Mouse (Mus musculus): ENCODE measurements around the gene Ankrd55. TPM values are rescaled to one million over a fixed set of nuclear protein-coding genes. Genes with fewer than 3 reads are reported as not detected.

Gene Ankrd55
- polyA plus RNA-seq, 1 experiment: 0.27 TPM

GRCm38 (mm10) chr13:112386494-112387075, 98.3 kb downstream of the Ankrd55 start:
- no peak overlapping the region for H3K27ac ChIP-seq (ENCODE audit: insufficient read depth, low read depth, low read length)
- TF ChIP-seq CTCF (IDR thresholded peaks at IDR 0.05; ENCODE audit: extremely low read depth, insufficient read length, insufficient replicate concordance, low read depth, low read length) (no peak), POLR2A (IDR thresholded peaks at IDR 0.05; ENCODE audit: low read depth, low read length) (no peak)
- H3K4me1 ChIP-seq (ENCODE audit: control insufficient read depth, insufficient read depth, insufficient read length, low read length): no peaks in the 10 kb centered on the region
- no peak overlapping the region for H3K4me3 ChIP-seq (ENCODE audit: low read depth, low read length)
- WGBS: 46% methylated on average over 2 of the region's 2 CpGs
- H3K27me3 ChIP-seq (ENCODE audit: control insufficient read depth, insufficient read depth, low read length): no peaks in the 10 kb centered on the region
- H3K36me3 ChIP-seq (ENCODE audit: control insufficient read depth, insufficient read depth, low read length): no peaks in the 10 kb centered on the region

GRCm38 (mm10) chr13:112387279-112387678, 99.0 kb downstream of the Ankrd55 start:
- WGBS: 80% methylated on average over 5 of the region's 5 CpGs
- TF ChIP-seq POLR2A (IDR thresholded peaks at IDR 0.05; ENCODE audit: low read depth, low read length) (no peak), CTCF (IDR thresholded peaks at IDR 0.05; ENCODE audit: extremely low read depth, insufficient read length, insufficient replicate concordance, low read depth, low read length) (no peak)
- Histone ChIP-seq H3K4me3 (ENCODE audit: low read depth, low read length) (no peak overlapping the region), H3K4me1 (ENCODE audit: control insufficient read depth, insufficient read depth, insufficient read length, low read length) (no peaks in the 10 kb centered on the region), H3K27me3 (ENCODE audit: control insufficient read depth, insufficient read depth, low read length) (no peaks in the 10 kb centered on the region), H3K27ac (ENCODE audit: insufficient read depth, low read depth, low read length) (no peak overlapping the region), H3K36me3 (ENCODE audit: control insufficient read depth, insufficient read depth, low read length) (no peaks in the 10 kb centered on the region)

- H3K4me3 ChIP-seq (ENCODE audit: low read depth, low read length): no peak overlapping the region
- H3K36me3 ChIP-seq (ENCODE audit: control insufficient read depth, insufficient read depth, low read length): no peaks in the 10 kb centered on the region
- no peak for TF ChIP-seq POLR2A (IDR thresholded peaks at IDR 0.05; ENCODE audit: low read depth, low read length)
- TF ChIP-seq CTCF (IDR thresholded peaks at IDR 0.05; ENCODE audit: extremely low read depth, insufficient read length, insufficient replicate concordance, low read depth, low read length): no peak
- WGBS: 79% methylated on average over 3 of the region's 3 CpGs
- H3K27ac ChIP-seq (ENCODE audit: insufficient read depth, low read depth, low read length): no peak overlapping the region
- H3K27me3 ChIP-seq (ENCODE audit: control insufficient read depth, insufficient read depth, low read length): no peaks in the 10 kb centered on the region
- H3K4me1 ChIP-seq (ENCODE audit: control insufficient read depth, insufficient read depth, insufficient read length, low read length): no peaks in the 10 kb centered on the region
Observed at GRCm38 (mm10) chr13:112388176-112388575, 99.9 kb downstream of the Ankrd55 start.

- 83% methylated on average over 1 of the region's 1 CpGs for WGBS
- Histone ChIP-seq H3K27me3 (ENCODE audit: control insufficient read depth, insufficient read depth, low read length) (no peaks in the 10 kb centered on the region), H3K4me1 (ENCODE audit: control insufficient read depth, insufficient read depth, insufficient read length, low read length) (no peaks in the 10 kb centered on the region), H3K27ac (ENCODE audit: insufficient read depth, low read depth, low read length) (no peak overlapping the region), H3K4me3 (ENCODE audit: low read depth, low read length) (no peak overlapping the region), H3K36me3 (ENCODE audit: control insufficient read depth, insufficient read depth, low read length) (no peaks in the 10 kb centered on the region)
- TF ChIP-seq POLR2A (IDR thresholded peaks at IDR 0.05; ENCODE audit: low read depth, low read length) (no peak), CTCF (IDR thresholded peaks at IDR 0.05; ENCODE audit: extremely low read depth, insufficient read length, insufficient replicate concordance, low read depth, low read length) (no peak)
Observed at GRCm38 (mm10) chr13:112390206-112390605, 102.0 kb downstream of the Ankrd55 start.

- WGBS: 32% methylated on average over 3 of the region's 3 CpGs
- Histone ChIP-seq H3K4me3 (ENCODE audit: low read depth, low read length) (no peak overlapping the region), H3K27ac (ENCODE audit: insufficient read depth, low read depth, low read length) (no peak overlapping the region), H3K36me3 (ENCODE audit: control insufficient read depth, insufficient read depth, low read length) (no peaks in the 10 kb centered on the region), H3K27me3 (ENCODE audit: control insufficient read depth, insufficient read depth, low read length) (no peaks in the 10 kb centered on the region), H3K4me1 (ENCODE audit: control insufficient read depth, insufficient read depth, insufficient read length, low read length) (no peaks in the 10 kb centered on the region)
- TF ChIP-seq POLR2A (IDR thresholded peaks at IDR 0.05; ENCODE audit: low read depth, low read length): no peak
- TF ChIP-seq CTCF (IDR thresholded peaks at IDR 0.05; ENCODE audit: extremely low read depth, insufficient read length, insufficient replicate concordance, low read depth, low read length): no peak
Observed at GRCm38 (mm10) chr13:112391354-112391753, 103.1 kb downstream of the Ankrd55 start.

DNA sequence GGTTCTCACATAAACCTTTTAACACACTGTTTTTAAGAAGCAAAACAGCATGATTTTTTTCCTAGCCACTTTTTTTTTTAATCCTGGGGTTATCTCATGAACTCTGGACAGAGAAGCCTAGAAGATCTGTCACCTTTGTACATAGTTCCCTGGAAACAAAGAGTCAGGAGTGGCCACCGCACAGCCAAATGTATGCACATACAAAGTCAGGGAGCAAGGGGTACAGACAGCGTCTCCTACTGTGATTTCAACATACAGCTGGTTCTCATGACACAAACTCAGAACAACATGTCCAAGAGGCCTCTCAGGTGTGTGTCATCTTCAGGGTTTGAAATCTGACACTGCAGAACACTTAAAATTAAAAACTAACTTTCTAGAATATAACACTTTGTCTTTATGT, 105.1 kb downstream of the Ankrd55 start:
- Histone ChIP-seq H3K4me1 (ENCODE audit: control insufficient read depth, insufficient read depth, insufficient read length, low read length) (no peaks in the 10 kb centered on the region), H3K36me3 (ENCODE audit: control insufficient read depth, insufficient read depth, low read length) (no peaks in the 10 kb centered on the region), H3K4me3 (ENCODE audit: low read depth, low read length) (no peak overlapping the region), H3K27ac (ENCODE audit: insufficient read depth, low read depth, low read length) (no peak overlapping the region), H3K27me3 (ENCODE audit: control insufficient read depth, insufficient read depth, low read length) (no peaks in the 10 kb centered on the region)
- WGBS: 67% methylated on average over 2 of the region's 2 CpGs
- TF ChIP-seq CTCF (IDR thresholded peaks at IDR 0.05; ENCODE audit: extremely low read depth, insufficient read length, insufficient replicate concordance, low read depth, low read length): no peak
- no peak for TF ChIP-seq POLR2A (IDR thresholded peaks at IDR 0.05; ENCODE audit: low read depth, low read length)

DNA sequence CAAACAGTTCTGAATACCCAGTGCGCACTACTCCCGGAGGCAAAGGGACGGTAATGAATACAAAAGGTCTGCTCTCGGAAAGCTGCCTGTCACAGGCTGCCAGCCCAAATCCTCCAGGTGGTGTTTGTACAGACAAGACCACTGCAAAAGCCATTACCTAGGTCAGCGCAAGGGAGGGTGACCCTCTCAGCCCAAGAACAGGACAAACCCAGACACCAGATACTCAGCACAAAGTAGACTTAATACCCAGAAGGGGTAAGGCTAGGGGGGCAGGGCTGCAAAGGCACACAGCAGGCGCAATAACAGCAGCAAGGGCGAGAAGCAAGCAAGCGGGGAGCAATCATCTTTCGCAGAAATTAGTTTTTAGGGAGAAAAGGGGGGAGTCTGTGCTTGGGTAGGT, 106.0 kb downstream of the Ankrd55 start:
- peak overlapping the region; percentile 1; the same call in 1 of the 2 replicates for H3K27ac ChIP-seq (ENCODE audit: insufficient read depth, low read depth, low read length)
- no peak overlapping the region for H3K4me3 ChIP-seq (ENCODE audit: low read depth, low read length)

More for the DNA sequence above, 106.0 kb downstream of the Ankrd55 start:
- 92% methylated on average over 9 of the region's 9 CpGs for WGBS
- H3K4me1 ChIP-seq (ENCODE audit: control insufficient read depth, insufficient read depth, insufficient read length, low read length): no peaks in the 10 kb centered on the region
- no peak for TF ChIP-seq CTCF (IDR thresholded peaks at IDR 0.05; ENCODE audit: extremely low read depth, insufficient read length, insufficient replicate concordance, low read depth, low read length)
- TF ChIP-seq POLR2A (IDR thresholded peaks at IDR 0.05; ENCODE audit: low read depth, low read length): no peak
- no peaks in the 10 kb centered on the region for H3K27me3 ChIP-seq (ENCODE audit: control insufficient read depth, insufficient read depth, low read length)
- no peaks in the 10 kb centered on the region for H3K36me3 ChIP-seq (ENCODE audit: control insufficient read depth, insufficient read depth, low read length)
